Mouse (Mus musculus) spleen, postnatal 36 days (tissue): ENCODE data around the gene Zfp777.

ENCODE experiments used
- DNase-seq, 2 experiments: peaks; one replicate each; pipeline ENCODE4 v3.0.0; 2022; ENCODE audit warnings: low spot score in 2 of 2, mixed read lengths in 1 of 2

Gene Zfp777

GRCm38 (mm10) chr6:48025905-48026660, 22.6 kb downstream of the Zfp777 start:
- no peak for DNase-seq

- no peak for DNase-seq
Observed at GRCm38 (mm10) chr6:48024994-48025345, 23.7 kb downstream of the Zfp777 start.

DNA sequence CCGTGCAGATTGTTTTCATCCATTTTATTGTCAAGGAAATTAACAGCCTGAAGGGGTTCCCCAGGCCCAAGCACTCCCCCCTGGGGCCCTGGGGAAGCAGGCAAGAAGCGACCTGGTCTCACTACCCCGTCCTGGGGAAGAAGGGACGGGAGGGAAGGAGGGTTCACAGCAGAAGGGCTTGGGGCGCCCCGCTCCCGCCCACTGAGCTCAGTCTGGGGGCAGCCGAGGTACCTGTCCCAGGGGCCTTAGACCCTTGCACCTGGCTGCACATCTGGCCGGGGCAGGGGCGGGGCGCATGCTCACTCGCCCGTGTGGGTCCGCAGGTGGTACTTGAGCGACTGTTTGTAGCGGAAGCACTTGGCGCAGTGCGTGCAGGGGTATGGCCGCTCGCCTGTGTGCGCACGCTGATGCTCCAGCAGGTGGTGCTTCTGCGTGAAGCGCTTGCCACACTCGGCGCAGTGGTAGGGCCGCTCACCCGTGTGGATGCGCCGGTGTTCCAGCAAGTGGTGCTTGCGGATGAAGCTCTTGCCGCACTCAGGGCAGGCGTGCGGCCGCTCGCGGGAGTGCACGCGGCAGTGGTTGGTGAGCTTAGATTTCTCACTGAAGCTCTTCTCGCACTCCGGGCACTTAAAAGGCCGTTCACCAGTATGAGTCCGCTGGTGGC, 24.2 kb downstream of the Zfp777 start:
- no peak for DNase-seq

GRCm38 (mm10) chr6:48022672-48023071, 26.0 kb downstream of the Zfp777 start:
- no peak for DNase-seq

- no peak for DNase-seq
Observed at GRCm38 (mm10) chr6:48021678-48022077, 27.0 kb downstream of the Zfp777 start.

GRCm38 (mm10) chr6:48020006-48020405, 28.7 kb downstream of the Zfp777 start:
- DNase-seq = no peak

DNA sequence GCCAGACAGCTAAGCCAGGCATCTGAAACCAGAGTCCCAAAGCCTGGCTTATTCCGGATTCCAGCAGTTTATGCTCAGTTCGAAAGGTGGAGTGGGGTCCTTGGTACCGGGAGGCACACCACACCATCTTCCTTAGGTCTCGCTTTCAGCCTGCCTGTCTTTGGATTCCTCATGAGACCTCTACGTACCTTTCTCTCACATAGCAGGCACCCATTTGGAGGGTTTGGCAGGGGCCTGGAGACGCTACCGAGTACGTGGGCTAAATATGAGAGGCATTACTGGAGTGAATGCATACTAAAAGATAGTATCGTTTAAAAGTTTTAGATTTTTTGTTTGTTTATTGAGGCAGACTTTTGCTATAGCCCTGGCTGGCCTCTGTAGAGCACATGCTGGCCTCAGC, 31.9 kb downstream of the Zfp777 start:
- no peak for DNase-seq

- DNase-seq = peak; percentile 59 to 65
Observed at GRCm38 (mm10) chr6:48016090-48016521, 32.6 kb downstream of the Zfp777 start.

DNA sequence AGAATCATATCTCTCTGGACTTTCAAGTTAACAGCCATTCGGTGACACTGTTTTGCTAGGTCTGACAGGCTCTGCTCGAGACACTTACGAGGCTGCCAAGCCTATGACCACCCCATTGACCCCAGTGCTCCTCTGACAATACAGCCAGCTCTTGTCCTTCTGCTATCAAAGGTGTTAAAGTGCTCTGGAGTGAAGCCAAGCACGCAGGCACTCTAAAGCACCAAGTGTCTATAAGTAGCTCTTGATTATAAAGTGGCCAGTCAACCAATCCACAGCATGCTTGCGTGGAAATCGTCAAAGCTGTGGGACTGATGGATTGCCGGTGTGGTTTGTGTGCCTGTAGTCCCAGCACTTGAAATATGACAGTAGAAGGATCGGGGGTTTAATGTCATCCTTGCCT, 38.0 kb downstream of the Zfp777 start:
- DNase-seq = no peak

- no peak for DNase-seq
Observed at GRCm38 (mm10) chr6:47995661-47996060, 53.0 kb downstream of the Zfp777 start.

GRCm38 (mm10) chr6:47983936-47984335, 64.8 kb downstream of the Zfp777 start:
- no peak for DNase-seq

GRCm38 (mm10) chr6:47978897-47979368, 69.8 kb downstream of the Zfp777 start:
- peak; percentile 69 to 72 for DNase-seq

DNA sequence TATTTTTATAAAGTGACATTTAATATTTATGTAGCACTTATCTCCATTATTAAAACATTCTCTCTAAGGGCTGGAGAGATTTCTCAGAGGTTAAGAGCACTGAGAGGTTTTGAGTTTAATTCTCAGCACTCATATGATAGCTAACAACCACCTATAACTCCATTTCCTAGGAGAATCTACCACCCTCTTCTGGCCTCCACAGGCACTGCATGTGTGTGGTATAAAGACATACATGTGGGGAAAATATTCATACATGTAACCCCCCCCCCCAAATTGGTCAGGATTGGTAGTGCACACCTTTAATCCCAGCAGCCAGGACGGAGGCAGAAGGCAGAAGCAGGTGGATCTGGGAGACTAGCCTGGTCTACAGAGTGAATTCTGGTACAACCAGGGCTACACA, 74.1 kb downstream of the Zfp777 start:
- DNase-seq = no peak
